ENCODE assay signal across 21 mouse cellular contexts in the genomic region with DNA sequence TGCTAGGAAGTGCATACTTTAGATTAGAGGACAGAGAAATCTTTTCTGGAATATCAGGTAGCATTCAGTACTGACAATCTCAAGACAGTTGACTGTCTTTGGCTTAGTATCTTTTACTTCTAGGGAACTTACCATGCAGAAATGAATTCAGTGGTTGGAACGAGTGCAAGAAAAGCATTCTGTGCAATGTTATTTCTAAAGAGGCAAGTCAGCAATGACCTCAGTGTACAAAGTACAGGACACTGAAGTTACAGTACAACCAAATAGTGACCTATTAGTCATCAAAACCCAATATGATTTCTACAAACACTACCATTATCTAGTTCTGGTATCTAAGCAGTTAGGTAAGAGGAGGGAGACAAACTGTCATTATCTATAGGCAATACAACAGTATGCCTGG. TPM values are rescaled to one million over a fixed set of nuclear protein-coding genes. Genes with fewer than 3 reads are reported as not detected.
DNase-seq lines count a peak whose midpoint lies in the region; ATAC-seq lines count a peak whose summit lies in the region.
"Had no signal": no experiment of that assay in that cellular context is flagged by ENCODE, and none has a peak within 500 bp of the region (broad histone marks: within the 10 kb centered on the region; RNA-seq: fewer than 3 reads in every experiment).

No protein-coding gene starts in this region.

- no peak overlapping the region for H3K4me2 ChIP-seq in intestine, embryonic 16.5 days (ENCODE audit: low read depth, low read length)
- H3K4me2 ChIP-seq: forebrain, embryonic 13.5 days; hindbrain, embryonic 12.5 days had no signal

- ATAC-seq in intestine, embryonic 16.5 days = 0 out of 2 replicates have a peak, but pooled peaks have one; percentile 25
- ATAC-seq: forebrain, embryonic 13.5 days; forebrain, postnatal 0 days had no signal

- no peaks in the 10 kb centered on the region for H3K27me3 ChIP-seq in intestine, embryonic 16.5 days (replicated peaks; ENCODE audit: control insufficient read depth, insufficient read depth, low read length)
- H3K27me3 ChIP-seq: forebrain, embryonic 13.5 days; hindbrain, embryonic 12.5 days had no signal

- peaks cover 38% of the 10 kb centered on the region for H3K4me1 ChIP-seq in intestine, embryonic 16.5 days (ENCODE audit: control insufficient read depth, insufficient read depth, low read length)

- peak; percentile 92 for DNase-seq in kidney, adult 9 months
- DNase-seq in kidney, postnatal 4 days = no peak
- DNase-seq in 416B (ENCODE audit: low read depth) = peak; percentile 22
- peak; percentile 59 for DNase-seq in kidney, postnatal 14 days
- no peak for DNase-seq in ovary, postnatal 10 days (ENCODE audit: low spot score)
- DNase-seq in layer of hippocampus, postnatal 14 days (ENCODE audit: low spot score in 2 of 2) = no peak
- DNase-seq: adrenal gland, adult 2 months; adrenal gland, postnatal 25 days; cerebellum, adult 18-20 months; cerebellum, adult 9-11 months; forebrain, postnatal 0 days; gastrocnemius, adult 2 months; gastrocnemius, postnatal 25 days; heart, adult 11 months; heart, postnatal 10 days; heart, postnatal 4 days had no signal

- no peak overlapping the region for H3K9ac ChIP-seq in intestine, embryonic 16.5 days (ENCODE audit: low read depth, low read length)
- H3K9ac ChIP-seq: forebrain, embryonic 13.5 days; forebrain, postnatal 0 days; hindbrain, embryonic 12.5 days had no signal

- H3K9me3 ChIP-seq in intestine, embryonic 16.5 days (ENCODE audit: control insufficient read depth, low read length) = no peaks in the 10 kb centered on the region
- H3K9me3 ChIP-seq: heart, embryonic 10.5 days had no signal

- whole genome bisulfite sequencing in intestine, embryonic 16.5 days = 52% methylated on average over 1 of the region's 1 CpGs

- H3K27ac ChIP-seq in intestine, embryonic 16.5 days (ENCODE audit: low read length) = peak overlapping the region; percentile 81
- H3K27ac ChIP-seq: embryonic facial prominence, embryonic 10.5 days; forebrain, embryonic 13.5 days; gastrocnemius, adult 2 months; heart, embryonic 10.5 days; hindbrain, embryonic 12.5 days had no signal

- no peaks in the 10 kb centered on the region for H3K36me3 ChIP-seq in intestine, embryonic 16.5 days (ENCODE audit: control insufficient read depth, insufficient read depth, low read length)
- H3K36me3 ChIP-seq: hindbrain, embryonic 12.5 days had no signal

- H3K4me3 ChIP-seq in intestine, embryonic 16.5 days (ENCODE audit: low read length) = no peak overlapping the region
- H3K4me3 ChIP-seq: embryonic facial prominence, embryonic 10.5 days; forebrain, embryonic 13.5 days; gastrocnemius, adult 2 months; heart, embryonic 10.5 days; hindbrain, embryonic 12.5 days had no signal

RNA-seq across cellular contexts. Expression of a gene that starts 51.1 kb away (rescaled TPM):
- polyA plus RNA-seq in intestine, embryonic 16.5 days (2015; fragmentation: Nextera tagmentation; extraction: Ambion mirVana) = 28.7 and 34.0 TPM in 2 replicates
- 1 to 10 TPM; 5.7 to 6.9 TPM for total RNA-seq in layer of hippocampus, postnatal 14 days (2021)

Comparison
In these comparisons a context has a peak if more than half of its experiments do, and no peak if none do; other contexts are left out.
1. DNase-seq: peak in kidney, adult 9 months (single experiment), 416B (single experiment) and kidney, postnatal 14 days (single experiment); none in kidney, postnatal 4 days (0 of 2), ovary, postnatal 10 days (single experiment) and layer of hippocampus, postnatal 14 days (0 of 2).